Mouse (Mus musculus) embryonic fibroblast, embryonic 13.5 days (primary cell): ENCODE results near the gene Bach2. TPM values are rescaled to one million over a fixed set of nuclear protein-coding genes. Genes with fewer than 3 reads are reported as not detected.

Experiments used
- H3K27ac ChIP-seq: 2 replicates; pipeline ENCODE4 v1.5.1; 2012; ENCODE audit warnings: low read length, control low read depth, inconsistent platforms; ENCODE audit not compliant: insufficient read depth
- H3K4me1 ChIP-seq: 2 replicates; pipeline ENCODE4 v1.6.1; 2011; ENCODE audit warnings: low read length; ENCODE audit not compliant: control insufficient read depth, insufficient read depth
- H3K4me3 ChIP-seq: 2 replicates; pipeline ENCODE4 v1.5.1; 2011; ENCODE audit warnings: mild to moderate bottlenecking, control low read depth, low read length; ENCODE audit not compliant: insufficient read depth
- CTCF ChIP-seq: IDR thresholded peaks from 2 replicates; pipeline ENCODE4 v1.5.1; 2011; ENCODE audit warnings: mild to moderate bottlenecking, control low read depth, low read length, moderate library complexity, borderline replicate concordance; ENCODE audit not compliant: insufficient read depth
- POLR2A ChIP-seq: IDR thresholded peaks from 2 replicates; pipeline ENCODE4 v1.6.1; 2011; ENCODE audit warnings: low read depth, mild to moderate bottlenecking, control low read depth, low read length, moderate library complexity
- polyA plus RNA-seq: library from polyadenylated mRNA; stranded (reverse); fragments of >200 nt; gene quantifications from 2 replicates; pipeline ENCODE4 v1.2.4, GENCODE M21; 2011; ENCODE audit warnings: low read depth; ENCODE audit not compliant: missing spikeins, insufficient read length

Gene Bach2
- polyA plus RNA-seq, 1 experiment = 6.7 TPM

GRCm38 (mm10) chr4:32393226-32393625 lies 154.6 kb downstream of the Bach2 start:
- peaks cover 8% of the 10 kb centered on the region for H3K4me1 ChIP-seq
- H3K27ac ChIP-seq = no peak overlapping the region
- no peak overlapping the region for H3K4me3 ChIP-seq
- TF ChIP-seq POLR2A = no peak
- TF ChIP-seq CTCF = no peak

- H3K27ac ChIP-seq = no peak overlapping the region
- TF ChIP-seq CTCF (no peak), POLR2A (no peak)
- no peak overlapping the region for H3K4me3 ChIP-seq
- H3K4me1 ChIP-seq = peaks cover 8% of the 10 kb centered on the region
Measured at GRCm38 (mm10) chr4:32393951-32394350, 155.3 kb downstream of the Bach2 start.

GRCm38 (mm10) chr4:32394850-32395249 lies 156.2 kb downstream of the Bach2 start:
- no peak overlapping the region for H3K4me3 ChIP-seq
- H3K27ac ChIP-seq = no peak overlapping the region
- TF ChIP-seq POLR2A (no peak), CTCF (no peak)
- peaks cover 8% of the 10 kb centered on the region for H3K4me1 ChIP-seq

- TF ChIP-seq CTCF (no peak), POLR2A (no peak)
Measured at GRCm38 (mm10) chr4:32401459-32401858, 162.9 kb downstream of the Bach2 start.

GRCm38 (mm10) chr4:32403506-32403905 lies 164.9 kb downstream of the Bach2 start:
- TF ChIP-seq CTCF = no peak
- no peak for TF ChIP-seq POLR2A
- H3K4me1 ChIP-seq = peaks cover 16% of the 10 kb centered on the region
- no peak overlapping the region for H3K4me3 ChIP-seq
- H3K27ac ChIP-seq = no peak overlapping the region

More at GRCm38 (mm10) chr4:32401459-32401858, 162.9 kb downstream of the Bach2 start:
- Histone ChIP-seq H3K4me3 (no peak overlapping the region), H3K27ac (no peak overlapping the region), H3K4me1 (peaks cover 14% of the 10 kb centered on the region)

GRCm38 (mm10) chr4:32405149-32405882 lies 166.7 kb downstream of the Bach2 start:
- Histone ChIP-seq H3K4me1 (peaks cover 17% of the 10 kb centered on the region), H3K27ac (peak overlapping the region; percentile 77)
- no peak for TF ChIP-seq CTCF
- TF ChIP-seq POLR2A = no peak

GRCm38 (mm10) chr4:32405985-32406384 lies 167.4 kb downstream of the Bach2 start:
- Histone ChIP-seq H3K4me1 (peaks cover 17% of the 10 kb centered on the region), H3K4me3 (no peak overlapping the region), H3K27ac (peak overlapping the region; percentile 77)
- TF ChIP-seq CTCF (no peak), POLR2A (no peak)

More at GRCm38 (mm10) chr4:32405149-32405882, 166.7 kb downstream of the Bach2 start:
- H3K4me3 ChIP-seq = no peak overlapping the region

GRCm38 (mm10) chr4:32408535-32408934 lies 169.9 kb downstream of the Bach2 start:
- Histone ChIP-seq H3K4me3 (no peak overlapping the region), H3K27ac (no peak overlapping the region), H3K4me1 (peaks cover 17% of the 10 kb centered on the region)
- no peak for TF ChIP-seq CTCF

GRCm38 (mm10) chr4:32409116-32409880 lies 170.7 kb downstream of the Bach2 start:
- TF ChIP-seq POLR2A (no peak), CTCF (no peak)
- no peak overlapping the region for H3K27ac ChIP-seq

GRCm38 (mm10) chr4:32413063-32413462 lies 174.5 kb downstream of the Bach2 start:
- TF ChIP-seq CTCF = no peak
- TF ChIP-seq POLR2A = no peak
- peaks cover 1% of the 10 kb centered on the region; the same call in 1 of the 2 replicates for H3K4me1 ChIP-seq
- H3K4me3 ChIP-seq = no peak overlapping the region
- no peak overlapping the region for H3K27ac ChIP-seq

More at GRCm38 (mm10) chr4:32409116-32409880, 170.7 kb downstream of the Bach2 start:
- Histone ChIP-seq H3K4me3 (no peak overlapping the region), H3K4me1 (peaks cover 17% of the 10 kb centered on the region)
